Mouse (Mus musculus): Measurements from ENCODE around the gene Olfr1449. TPM values are rescaled to one million over a fixed set of nuclear protein-coding genes. Genes with fewer than 3 reads are reported as not detected.

Olfr1449 gene
- not detected for polyA plus RNA-seq (2012; fragmentation: generic; extraction: Trizol)
- long read RNA-seq, experiment 1, result 0 reads
- long read RNA-seq, experiment 2, result 0 reads

GRCm38 (mm10) chr19:12930540-12930939 is at the start of gene Olfr1449:
TSS of gene Olfr1449 (plus strand) at chr19:12930840.
- Histone ChIP-seq H3K36me3 (ENCODE audit: control insufficient read depth, insufficient read depth) (no peaks in the 10 kb centered on the region), H3K4me3 (ENCODE audit: insufficient read depth, poor library complexity, severe bottlenecking) (no peak within 1 kb of the TSS), H3ac (ENCODE audit: control insufficient read depth, insufficient read length, low read depth) (no peak within 1 kb of the TSS), H3K79me2 (ENCODE audit: control insufficient read depth, insufficient read depth) (no peaks in the 10 kb centered on the region), H3K27me3 (ENCODE audit: control insufficient read depth, insufficient read depth, insufficient read length) (no peaks in the 10 kb centered on the region), H3K79me3 (ENCODE audit: low read depth) (no peaks in the 10 kb centered on the region)
- TF ChIP-seq CTCF (IDR thresholded peaks at IDR 0.05; ENCODE audit: control insufficient read depth, insufficient read depth, insufficient read length) (no peak), CEBPB (IDR thresholded peaks at IDR 0.05; ENCODE audit: low read depth) (no peak), USF1 (IDR thresholded peaks at IDR 0.05; ENCODE audit: low read depth) (no peak), MYOD1 (IDR thresholded peaks at IDR 0.05; ENCODE audit: control insufficient read depth, insufficient read length, low read depth) (no peak), FOSL1 (IDR thresholded peaks at IDR 0.05; ENCODE audit: insufficient read depth, low read length, poor library complexity, severe bottlenecking) (no peak), MYOG (IDR thresholded peaks at IDR 0.05; ENCODE audit: control insufficient read depth, extremely low read depth, insufficient read length) (no peak)

- TF ChIP-seq CEBPB (IDR thresholded peaks at IDR 0.05; ENCODE audit: low read depth), result no peak
- no peak for TF ChIP-seq MAX (IDR thresholded peaks at IDR 0.05)
- no peak for TF ChIP-seq MYOD1 (IDR thresholded peaks at IDR 0.05; ENCODE audit: control insufficient read depth, insufficient read length, low read depth)
- TF ChIP-seq FOSL1 (IDR thresholded peaks at IDR 0.05; ENCODE audit: insufficient read depth, low read length, poor library complexity, severe bottlenecking), result no peak
- no peak for TF ChIP-seq USF1 (IDR thresholded peaks at IDR 0.05; ENCODE audit: low read depth)
- TF ChIP-seq MYOG (IDR thresholded peaks at IDR 0.05; ENCODE audit: control insufficient read depth, extremely low read depth, insufficient read length), result no peak
- TF ChIP-seq CTCF (IDR thresholded peaks at IDR 0.05; ENCODE audit: control insufficient read depth, insufficient read depth, insufficient read length), result no peak
- H3K79me3 ChIP-seq (ENCODE audit: low read depth), result no peaks in the 10 kb centered on the region
- H3K4me3 ChIP-seq (ENCODE audit: insufficient read depth, poor library complexity, severe bottlenecking), result no peak within 1 kb of the TSS
- H3K79me2 ChIP-seq (ENCODE audit: control insufficient read depth, insufficient read depth), result no peaks in the 10 kb centered on the region
- H3K36me3 ChIP-seq (ENCODE audit: control insufficient read depth, insufficient read depth), result no peaks in the 10 kb centered on the region
- H3ac ChIP-seq (ENCODE audit: control insufficient read depth, insufficient read length, low read depth), result no peak within 1 kb of the TSS
- no peaks in the 10 kb centered on the region for H3K27me3 ChIP-seq (ENCODE audit: control insufficient read depth, insufficient read depth, insufficient read length)
These were observed 47.1 kb upstream of the Olfr1449 start, which contains the start of gene Olfr1445 for GRCm38 (mm10) chr19:12883555-12883954. TSS of gene Olfr1445 (plus strand) at chr19:12883855.

GRCm38 (mm10) chr19:12893424-12893823 is 37.2 kb upstream of the Olfr1449 start, which contains the start of gene Olfr1446:
TSS of gene Olfr1446 (minus strand) at chr19:12893524.
- Histone ChIP-seq H3K79me2 (ENCODE audit: control insufficient read depth, insufficient read depth) (no peaks in the 10 kb centered on the region), H3K27me3 (ENCODE audit: control insufficient read depth, insufficient read depth, insufficient read length) (no peaks in the 10 kb centered on the region), H3K79me3 (ENCODE audit: low read depth) (no peaks in the 10 kb centered on the region), H3K4me3 (ENCODE audit: insufficient read depth, poor library complexity, severe bottlenecking) (no peak within 1 kb of the TSS), H3ac (ENCODE audit: control insufficient read depth, insufficient read length, low read depth) (no peak within 1 kb of the TSS), H3K36me3 (ENCODE audit: control insufficient read depth, insufficient read depth) (no peaks in the 10 kb centered on the region)
- no peak for TF ChIP-seq MAX (IDR thresholded peaks at IDR 0.05)
- no peak for TF ChIP-seq USF1 (IDR thresholded peaks at IDR 0.05; ENCODE audit: low read depth)
- TF ChIP-seq CTCF (IDR thresholded peaks at IDR 0.05; ENCODE audit: control insufficient read depth, insufficient read depth, insufficient read length), result no peak
- no peak for TF ChIP-seq CEBPB (IDR thresholded peaks at IDR 0.05; ENCODE audit: low read depth)
- TF ChIP-seq FOSL1 (IDR thresholded peaks at IDR 0.05; ENCODE audit: insufficient read depth, low read length, poor library complexity, severe bottlenecking), result no peak
- no peak for TF ChIP-seq MYOD1 (IDR thresholded peaks at IDR 0.05; ENCODE audit: control insufficient read depth, insufficient read length, low read depth)
- no peak for TF ChIP-seq MYOG (IDR thresholded peaks at IDR 0.05; ENCODE audit: control insufficient read depth, extremely low read depth, insufficient read length)

GRCm38 (mm10) chr19:12903643-12904042 is 27.0 kb upstream of the Olfr1449 start, which contains the start of gene Olfr1447:
TSS of gene Olfr1447 (minus strand) at chr19:12903743.
- Histone ChIP-seq H3K79me2 (ENCODE audit: control insufficient read depth, insufficient read depth) (no peaks in the 10 kb centered on the region), H3K79me3 (ENCODE audit: low read depth) (no peaks in the 10 kb centered on the region), H3K36me3 (ENCODE audit: control insufficient read depth, insufficient read depth) (no peaks in the 10 kb centered on the region), H3K4me3 (ENCODE audit: insufficient read depth, poor library complexity, severe bottlenecking) (no peak within 1 kb of the TSS), H3ac (ENCODE audit: control insufficient read depth, insufficient read length, low read depth) (no peak within 1 kb of the TSS), H3K27me3 (ENCODE audit: control insufficient read depth, insufficient read depth, insufficient read length) (no peaks in the 10 kb centered on the region)
- TF ChIP-seq MYOG (IDR thresholded peaks at IDR 0.05; ENCODE audit: control insufficient read depth, extremely low read depth, insufficient read length) (no peak), FOSL1 (IDR thresholded peaks at IDR 0.05; ENCODE audit: insufficient read depth, low read length, poor library complexity, severe bottlenecking) (no peak), MAX (IDR thresholded peaks at IDR 0.05) (no peak), USF1 (IDR thresholded peaks at IDR 0.05; ENCODE audit: low read depth) (no peak), CTCF (IDR thresholded peaks at IDR 0.05; ENCODE audit: control insufficient read depth, insufficient read depth, insufficient read length) (no peak), CEBPB (IDR thresholded peaks at IDR 0.05; ENCODE audit: low read depth) (no peak)

- no peaks in the 10 kb centered on the region for H3K79me2 ChIP-seq (ENCODE audit: control insufficient read depth, insufficient read depth)
- no peaks in the 10 kb centered on the region for H3K79me3 ChIP-seq (ENCODE audit: low read depth)
- no peaks in the 10 kb centered on the region for H3K36me3 ChIP-seq (ENCODE audit: control insufficient read depth, insufficient read depth)
- H3K27me3 ChIP-seq (ENCODE audit: control insufficient read depth, insufficient read depth, insufficient read length), result no peaks in the 10 kb centered on the region
- no peak within 1 kb of the TSS for H3K4me3 ChIP-seq (ENCODE audit: insufficient read depth, poor library complexity, severe bottlenecking)
- no peak for TF ChIP-seq USF1 (IDR thresholded peaks at IDR 0.05; ENCODE audit: low read depth)
- no peak for TF ChIP-seq CEBPB (IDR thresholded peaks at IDR 0.05; ENCODE audit: low read depth)
- no peak for TF ChIP-seq MYOG (IDR thresholded peaks at IDR 0.05; ENCODE audit: control insufficient read depth, extremely low read depth, insufficient read length)
- no peak for TF ChIP-seq MYOD1 (IDR thresholded peaks at IDR 0.05; ENCODE audit: control insufficient read depth, insufficient read length, low read depth)
- TF ChIP-seq FOSL1 (IDR thresholded peaks at IDR 0.05; ENCODE audit: insufficient read depth, low read length, poor library complexity, severe bottlenecking), result no peak
- TF ChIP-seq CTCF (IDR thresholded peaks at IDR 0.05; ENCODE audit: control insufficient read depth, insufficient read depth, insufficient read length), result no peak
- TF ChIP-seq MAX (IDR thresholded peaks at IDR 0.05), result no peak
- H3ac ChIP-seq (ENCODE audit: control insufficient read depth, insufficient read length, low read depth), result no peak within 1 kb of the TSS
These were observed 6.3 kb upstream of the Olfr1449 start, which contains the start of gene Olfr1448 for GRCm38 (mm10) chr19:12924319-12924718. TSS of gene Olfr1448 (minus strand) at chr19:12924419.

All from C2C12 (cell line).